Mouse (Mus musculus): ENCODE data around the gene Krt84. TPM values are rescaled to one million over a fixed set of nuclear protein-coding genes. Genes with fewer than 3 reads are reported as not detected.
"Not testable (repeated sequence)": the region's sequence is repeated elsewhere in the genome, so short reads cannot be mapped to it uniquely, and the experiment has no call there.

Krt84 gene
- polyA plus RNA-seq, 1 experiment from 2014 or later, result not detected

GRCm38 (mm10) chr15:101537864-101538579, 5.4 kb upstream of the Krt84 start:
- Histone ChIP-seq H3K27me3 (ENCODE audit: insufficient read depth, poor library complexity, severe bottlenecking) (peaks cover 7% of the 10 kb centered on the region; the same call in 1 of the 2 replicates), H3K9me3 (no peaks in the 10 kb centered on the region), H3K36me3 (no peaks in the 10 kb centered on the region), H3K4me1 (replicated peaks) (peaks cover 32% of the 10 kb centered on the region), H3K4me3 (no peak overlapping the region), H3K27ac (no peak overlapping the region)
- 50% methylated on average over 7 of the region's 7 CpGs for WGBS
- DNase-seq (ENCODE audit: low spot score), result no peak

GRCm38 (mm10) chr15:101536054-101536850, 3.6 kb upstream of the Krt84 start:
- no peaks in the 10 kb centered on the region for H3K36me3 ChIP-seq
- 63% methylated on average over 9 of the region's 9 CpGs for WGBS

GRCm38 (mm10) chr15:101522556-101523232, 9.9 kb downstream of the Krt84 start:
- Histone ChIP-seq H3K9me3 (no peaks in the 10 kb centered on the region), H3K27me3 (ENCODE audit: insufficient read depth, poor library complexity, severe bottlenecking) (no peaks in the 10 kb centered on the region; the same call in 1 of the 2 replicates), H3K27ac (no peak overlapping the region), H3K4me1 (replicated peaks) (no peaks in the 10 kb centered on the region), H3K4me3 (no peak overlapping the region), H3K36me3 (no peaks in the 10 kb centered on the region)
- 73% methylated on average over 4 of the region's 4 CpGs for WGBS
- DNase-seq (ENCODE audit: low spot score), result no peak

More at GRCm38 (mm10) chr15:101536054-101536850, 3.6 kb upstream of the Krt84 start:
- Histone ChIP-seq H3K4me3 (no peak overlapping the region), H3K9me3 (no peaks in the 10 kb centered on the region), H3K27me3 (ENCODE audit: insufficient read depth, poor library complexity, severe bottlenecking) (0 out of 2 replicates have a peak, but pooled peaks cover 3% of the 10 kb centered on the region), H3K4me1 (replicated peaks) (peaks cover 14% of the 10 kb centered on the region), H3K27ac (peak overlapping the region; percentile 36; the same call in 1 of the 2 replicates)
- no peak for DNase-seq (ENCODE audit: low spot score)

- no peaks in the 10 kb centered on the region for H3K4me1 ChIP-seq (replicated peaks)
- H3K27me3 ChIP-seq (ENCODE audit: insufficient read depth, poor library complexity, severe bottlenecking), result no peaks in the 10 kb centered on the region; the same call in 1 of the 2 replicates
- H3K36me3 ChIP-seq, result no peaks in the 10 kb centered on the region
- H3K9me3 ChIP-seq, result no peaks in the 10 kb centered on the region
- DNase-seq (ENCODE audit: low spot score), result peak; percentile 78
- WGBS, result 15% methylated on average over 2 of the region's 2 CpGs
- no peak overlapping the region for H3K4me3 ChIP-seq
- no peak overlapping the region for H3K27ac ChIP-seq
Observed at GRCm38 (mm10) chr15:101519792-101520191, 12.8 kb downstream of the Krt84 start.

- H3K9me3 ChIP-seq; DNase-seq (ENCODE audit: low spot score); H3K36me3 ChIP-seq; H3K27me3 ChIP-seq (ENCODE audit: insufficient read depth, poor library complexity, severe bottlenecking); H3K27ac ChIP-seq; H3K4me3 ChIP-seq; H3K4me1 ChIP-seq (replicated peaks): not testable (repeated sequence)
- WGBS, result 89% methylated on average over 2 of the region's 2 CpGs
Observed at GRCm38 (mm10) chr15:101517161-101517560, 15.5 kb downstream of the Krt84 start, which contains the start of gene Gm49425. Gene Gm49425, minus strand, starts transcription at chr15:101517261.

- no peaks in the 10 kb centered on the region for H3K36me3 ChIP-seq
- H3K4me1 ChIP-seq (replicated peaks), result peaks cover 11% of the 10 kb centered on the region
- H3K27ac ChIP-seq, result no peak overlapping the region
- DNase-seq (ENCODE audit: low spot score), result no peak
- no peaks in the 10 kb centered on the region for H3K27me3 ChIP-seq (ENCODE audit: insufficient read depth, poor library complexity, severe bottlenecking)
- 82% methylated on average over 9 of the region's 9 CpGs for WGBS
- H3K9me3 ChIP-seq, result no peaks in the 10 kb centered on the region
- no peak overlapping the region for H3K4me3 ChIP-seq
Observed at GRCm38 (mm10) chr15:101508247-101508646, 24.4 kb downstream of the Krt84 start.

GRCm38 (mm10) chr15:101506896-101507758, 25.5 kb downstream of the Krt84 start:
- Histone ChIP-seq H3K27ac (no peak overlapping the region), H3K4me3 (no peak overlapping the region), H3K27me3 (ENCODE audit: insufficient read depth, poor library complexity, severe bottlenecking) (no peaks in the 10 kb centered on the region), H3K36me3 (no peaks in the 10 kb centered on the region), H3K4me1 (replicated peaks) (peaks cover 11% of the 10 kb centered on the region), H3K9me3 (no peaks in the 10 kb centered on the region)
- DNase-seq (ENCODE audit: low spot score), result no peak
- 49% methylated on average over 14 of the region's 14 CpGs for WGBS

GRCm38 (mm10) chr15:101497181-101497580, 35.4 kb downstream of the Krt84 start:
- no peak overlapping the region for H3K4me3 ChIP-seq
- no peak overlapping the region for H3K27ac ChIP-seq
- H3K9me3 ChIP-seq, result no peaks in the 10 kb centered on the region
- peak; percentile 16 for DNase-seq (ENCODE audit: low spot score)
- H3K27me3 ChIP-seq (ENCODE audit: insufficient read depth, poor library complexity, severe bottlenecking), result no peaks in the 10 kb centered on the region
- 66% methylated on average over 2 of the region's 2 CpGs for WGBS
- H3K36me3 ChIP-seq, result no peaks in the 10 kb centered on the region
- H3K4me1 ChIP-seq (replicated peaks), result peaks cover 9% of the 10 kb centered on the region; the same call in 1 of the 2 replicates

GRCm38 (mm10) chr15:101495266-101495665, 37.4 kb downstream of the Krt84 start:
- Histone ChIP-seq H3K4me1 (replicated peaks) (peaks cover 13% of the 10 kb centered on the region; the same call in 1 of the 2 replicates), H3K36me3 (no peaks in the 10 kb centered on the region), H3K9me3 (no peaks in the 10 kb centered on the region), H3K4me3 (no peak overlapping the region), H3K27ac (no peak overlapping the region), H3K27me3 (ENCODE audit: insufficient read depth, poor library complexity, severe bottlenecking) (no peaks in the 10 kb centered on the region)
- DNase-seq (ENCODE audit: low spot score), result no peak
- WGBS, result 90% methylated on average over 8 of the region's 8 CpGs

GRCm38 (mm10) chr15:101494203-101494602, 38.4 kb downstream of the Krt84 start:
- WGBS, result 81% methylated on average over 1 of the region's 1 CpGs
- DNase-seq (ENCODE audit: low spot score), result no peak
- H3K27ac ChIP-seq, result no peak overlapping the region
- H3K4me3 ChIP-seq, result no peak overlapping the region
- H3K4me1 ChIP-seq (replicated peaks), result peaks cover 13% of the 10 kb centered on the region; the same call in 1 of the 2 replicates
- no peaks in the 10 kb centered on the region for H3K36me3 ChIP-seq
- no peaks in the 10 kb centered on the region for H3K9me3 ChIP-seq
- H3K27me3 ChIP-seq (ENCODE audit: insufficient read depth, poor library complexity, severe bottlenecking), result no peaks in the 10 kb centered on the region

- Histone ChIP-seq H3K9me3 (no peaks in the 10 kb centered on the region), H3K27me3 (ENCODE audit: insufficient read depth, poor library complexity, severe bottlenecking) (no peaks in the 10 kb centered on the region), H3K4me3 (no peak overlapping the region), H3K27ac (no peak overlapping the region), H3K36me3 (no peaks in the 10 kb centered on the region), H3K4me1 (replicated peaks) (peaks cover 13% of the 10 kb centered on the region; the same call in 1 of the 2 replicates)
- 94% methylated on average over 6 of the region's 6 CpGs for WGBS
- DNase-seq (ENCODE audit: low spot score), result no peak
Observed at GRCm38 (mm10) chr15:101493713-101494112, 38.9 kb downstream of the Krt84 start.

GRCm38 (mm10) chr15:101492718-101493117, 39.9 kb downstream of the Krt84 start:
- no peak for DNase-seq (ENCODE audit: low spot score)
- Histone ChIP-seq H3K9me3 (no peaks in the 10 kb centered on the region), H3K36me3 (no peaks in the 10 kb centered on the region), H3K4me3 (no peak overlapping the region), H3K4me1 (replicated peaks) (0 out of 2 replicates have a peak, but pooled peaks cover 7% of the 10 kb centered on the region), H3K27ac (no peak overlapping the region), H3K27me3 (ENCODE audit: insufficient read depth, poor library complexity, severe bottlenecking) (no peaks in the 10 kb centered on the region)
- WGBS, result 77% methylated on average over 8 of the region's 8 CpGs

All from hindbrain, embryonic 10.5 days (tissue).